In genomic region chr10:61305928-61306590, GRCm38 (mm10) we compare ENCODE assay signal across 24 mouse cellular contexts. TPM values are rescaled to one million over a fixed set of nuclear protein-coding genes. Genes with fewer than 3 reads are reported as not detected.
DNase-seq lines count a peak whose midpoint lies in the region; ATAC-seq lines count a peak whose summit lies in the region.
"Had no signal": no experiment of that assay in that cellular context is flagged by ENCODE, and none has a peak within 500 bp of the region (broad histone marks: within the 10 kb centered on the region; RNA-seq: fewer than 3 reads in every experiment).

No protein-coding gene starts in this region.

- H3K27ac ChIP-seq in hindbrain, embryonic 10.5 days: 0 out of 2 replicates have a peak overlapping the region, but pooled peaks have one; percentile 29
- no peak overlapping the region for H3K27ac ChIP-seq in hindbrain, embryonic 11.5 days (ENCODE audit: low read depth, low read length)
- no peak overlapping the region for H3K27ac ChIP-seq in embryonic facial prominence, embryonic 15.5 days (replicated peaks)
- H3K27ac ChIP-seq in midbrain, embryonic 10.5 days (replicated peaks): no peak overlapping the region
- H3K27ac ChIP-seq: embryonic facial prominence, embryonic 13.5 days; hindbrain, embryonic 15.5 days; limb, embryonic 13.5 days; liver, embryonic 14.5 days had no signal

- H3K27me3 ChIP-seq in hindbrain, embryonic 10.5 days (ENCODE audit: insufficient read depth, poor library complexity, severe bottlenecking): no peaks in the 10 kb centered on the region
- no peaks in the 10 kb centered on the region for H3K27me3 ChIP-seq in hindbrain, embryonic 11.5 days (ENCODE audit: control insufficient read depth, insufficient read depth, low read length)
- no peaks in the 10 kb centered on the region for H3K27me3 ChIP-seq in embryonic facial prominence, embryonic 15.5 days
- no peaks in the 10 kb centered on the region for H3K27me3 ChIP-seq in midbrain, embryonic 10.5 days (ENCODE audit: low read depth, poor library complexity, severe bottlenecking)
- H3K27me3 ChIP-seq: embryonic facial prominence, embryonic 13.5 days; hindbrain, embryonic 15.5 days; limb, embryonic 13.5 days had no signal

- H3K36me3 ChIP-seq in hindbrain, embryonic 10.5 days: no peaks in the 10 kb centered on the region
- H3K36me3 ChIP-seq in hindbrain, embryonic 11.5 days (ENCODE audit: control insufficient read depth, insufficient read depth, low read length): no peaks in the 10 kb centered on the region
- no peaks in the 10 kb centered on the region for H3K36me3 ChIP-seq in embryonic facial prominence, embryonic 15.5 days
- H3K36me3 ChIP-seq in midbrain, embryonic 10.5 days: no peaks in the 10 kb centered on the region
- H3K36me3 ChIP-seq: embryonic facial prominence, embryonic 13.5 days; hindbrain, embryonic 15.5 days; limb, embryonic 13.5 days had no signal

- H3K9me3 ChIP-seq in hindbrain, embryonic 10.5 days: no peaks in the 10 kb centered on the region
- no peaks in the 10 kb centered on the region for H3K9me3 ChIP-seq in hindbrain, embryonic 11.5 days (ENCODE audit: control insufficient read depth, low read length)
- no peaks in the 10 kb centered on the region for H3K9me3 ChIP-seq in embryonic facial prominence, embryonic 15.5 days (replicated peaks)
- no peaks in the 10 kb centered on the region for H3K9me3 ChIP-seq in midbrain, embryonic 10.5 days (replicated peaks)
- H3K9me3 ChIP-seq: embryonic facial prominence, embryonic 13.5 days; hindbrain, embryonic 15.5 days; limb, embryonic 13.5 days had no signal

- DNase-seq in hindbrain, embryonic 10.5 days (ENCODE audit: low spot score): no peak
- DNase-seq in hindbrain, embryonic 11.5 days (ENCODE audit: low spot score): no peak
- DNase-seq in natural killer cell, adult 2 months (ENCODE audit: low spot score in 2 of 2): peak; percentile 56 to 70
- DNase-seq in thymus, postnatal 4 days: peak; percentile 33
- DNase-seq in gastrocnemius, postnatal 10 days: no peak
- DNase-seq in midbrain, embryonic 10.5 days (ENCODE audit: low spot score): no peak
- DNase-seq in gastrocnemius, adult 18-20 months (ENCODE audit: low spot score): no peak
- DNase-seq: cerebellum, adult 11 months; cerebellum, postnatal 36 days; gastrocnemius, postnatal 25 days; kidney, adult 18-20 months; kidney, postnatal 14 days; layer of hippocampus, adult 9-11 months; lung, postnatal 10 days; right cerebral cortex, postnatal 4 days had no signal

- H3K9ac ChIP-seq in hindbrain, embryonic 11.5 days (ENCODE audit: low read depth, low read length): no peak overlapping the region
- H3K9ac ChIP-seq in embryonic facial prominence, embryonic 15.5 days: no peak overlapping the region
- H3K9ac ChIP-seq: embryonic facial prominence, embryonic 13.5 days; hindbrain, embryonic 15.5 days; limb, embryonic 13.5 days; liver, embryonic 14.5 days had no signal

- ATAC-seq in hindbrain, embryonic 11.5 days (ENCODE audit: low FRiP score): no peak
- 0 out of 2 replicates have a peak, but pooled peaks have one; percentile 35 for ATAC-seq in embryonic facial prominence, embryonic 15.5 days (ENCODE audit: insufficient number of reproducible peaks, low FRiP score, low TSS enrichment, low read depth)

- H3K4me3 ChIP-seq in hindbrain, embryonic 10.5 days: no peak overlapping the region
- H3K4me3 ChIP-seq in hindbrain, embryonic 11.5 days (ENCODE audit: low read depth, low read length): no peak overlapping the region
- H3K4me3 ChIP-seq in embryonic facial prominence, embryonic 15.5 days (replicated peaks): no peak overlapping the region
- H3K4me3 ChIP-seq in midbrain, embryonic 10.5 days: no peak overlapping the region
- H3K4me3 ChIP-seq: embryonic facial prominence, embryonic 13.5 days; hindbrain, embryonic 15.5 days; limb, embryonic 13.5 days had no signal

- 83% methylated on average over 13 of the region's 13 CpGs for WGBS in hindbrain, embryonic 10.5 days
- 81% methylated on average over 13 of the region's 13 CpGs for WGBS in hindbrain, embryonic 11.5 days
- 74% methylated on average over 13 of the region's 13 CpGs for WGBS in embryonic facial prominence, embryonic 15.5 days
- 86% methylated on average over 13 of the region's 13 CpGs for WGBS in midbrain, embryonic 10.5 days

- H3K4me1 ChIP-seq in hindbrain, embryonic 10.5 days (replicated peaks): peaks cover 20% of the 10 kb centered on the region
- no peaks in the 10 kb centered on the region for H3K4me1 ChIP-seq in hindbrain, embryonic 11.5 days (replicated peaks; ENCODE audit: control insufficient read depth, insufficient read depth, low read length)
- H3K4me1 ChIP-seq in embryonic facial prominence, embryonic 15.5 days: peaks cover 8% of the 10 kb centered on the region; the same call in 1 of the 2 replicates
- peaks cover 14% of the 10 kb centered on the region for H3K4me1 ChIP-seq in midbrain, embryonic 10.5 days
- H3K4me1 ChIP-seq: hindbrain, embryonic 15.5 days had no signal

- H3K4me2 ChIP-seq in hindbrain, embryonic 11.5 days (replicated peaks; ENCODE audit: low read depth, low read length): no peak overlapping the region
- H3K4me2 ChIP-seq in embryonic facial prominence, embryonic 15.5 days (replicated peaks): no peak overlapping the region
- H3K4me2 ChIP-seq: embryonic facial prominence, embryonic 13.5 days; hindbrain, embryonic 15.5 days; limb, embryonic 13.5 days had no signal

RNA-seq across cellular contexts. Expression of gene Prf1, which starts 8.4 kb away (rescaled TPM):
- polyA plus RNA-seq in hindbrain, embryonic 10.5 days (2016; fragmentation: Nextera tagmentation; extraction: Ambion mirVana): not detected in 2 replicates
- polyA plus RNA-seq in hindbrain, embryonic 11.5 days (2014; fragmentation: Nextera tagmentation; extraction: Ambion mirVana): 0.17 TPM in 1 of 2 replicates, not detected in the other
- polyA plus RNA-seq in embryonic facial prominence, embryonic 15.5 days (2015; fragmentation: Nextera tagmentation; extraction: Ambion mirVana): 0.08 TPM in 1 of 2 replicates, not detected in the other
- total RNA-seq in gastrocnemius, postnatal 10 days (2021): not detected
- polyA plus RNA-seq in midbrain, embryonic 10.5 days (2016; fragmentation: Nextera tagmentation; extraction: Ambion mirVana): not detected in 2 replicates
- not detected for total RNA-seq in gastrocnemius, adult 18-20 months (2021)
- total RNA-seq: gastrocnemius, postnatal 25 days had no signal
- polyA plus RNA-seq: brain, embryonic 14.5 days; embryonic facial prominence, embryonic 13.5 days; forebrain, embryonic 11.5 days; hindbrain, embryonic 15.5 days; neural tube, embryonic 14.5 days; stomach, embryonic 14.5 days had no signal

RNA-seq across cellular contexts. Expression of gene Adamts14, which starts 32.8 kb away (rescaled TPM):
- 0.26 and 0.43 TPM in 2 replicates for polyA plus RNA-seq in hindbrain, embryonic 10.5 days (2016; fragmentation: Nextera tagmentation; extraction: Ambion mirVana)
- 0.22 and 0.37 TPM in 2 replicates for polyA plus RNA-seq in hindbrain, embryonic 11.5 days (2014; fragmentation: Nextera tagmentation; extraction: Ambion mirVana)
- 6.1 and 8.0 TPM in 2 replicates for polyA plus RNA-seq in embryonic facial prominence, embryonic 15.5 days (2015; fragmentation: Nextera tagmentation; extraction: Ambion mirVana)
- 1 to 10 TPM; 4.7 to 8.0 TPM for total RNA-seq in gastrocnemius, postnatal 10 days (2021)
- polyA plus RNA-seq in midbrain, embryonic 10.5 days (2016; fragmentation: Nextera tagmentation; extraction: Ambion mirVana): 0.33 and 0.34 TPM in 2 replicates
- 1 to 10 TPM in 1 of 2 experiments, under 1 TPM in 1; 0.88 to 1.2 TPM for total RNA-seq in gastrocnemius, adult 18-20 months (2021)

Comparison
In these comparisons a context has a peak if more than half of its experiments do, and no peak if none do; other contexts are left out.
1. DNase-seq: peak in natural killer cell, adult 2 months (2 of 2) and thymus, postnatal 4 days (single experiment); none in hindbrain, embryonic 10.5 days (single experiment), hindbrain, embryonic 11.5 days (single experiment), gastrocnemius, postnatal 10 days (single experiment), midbrain, embryonic 10.5 days (single experiment) and gastrocnemius, adult 18-20 months (single experiment).